ENCODE assay signal across 24 mouse cellular contexts in the genomic region with DNA sequence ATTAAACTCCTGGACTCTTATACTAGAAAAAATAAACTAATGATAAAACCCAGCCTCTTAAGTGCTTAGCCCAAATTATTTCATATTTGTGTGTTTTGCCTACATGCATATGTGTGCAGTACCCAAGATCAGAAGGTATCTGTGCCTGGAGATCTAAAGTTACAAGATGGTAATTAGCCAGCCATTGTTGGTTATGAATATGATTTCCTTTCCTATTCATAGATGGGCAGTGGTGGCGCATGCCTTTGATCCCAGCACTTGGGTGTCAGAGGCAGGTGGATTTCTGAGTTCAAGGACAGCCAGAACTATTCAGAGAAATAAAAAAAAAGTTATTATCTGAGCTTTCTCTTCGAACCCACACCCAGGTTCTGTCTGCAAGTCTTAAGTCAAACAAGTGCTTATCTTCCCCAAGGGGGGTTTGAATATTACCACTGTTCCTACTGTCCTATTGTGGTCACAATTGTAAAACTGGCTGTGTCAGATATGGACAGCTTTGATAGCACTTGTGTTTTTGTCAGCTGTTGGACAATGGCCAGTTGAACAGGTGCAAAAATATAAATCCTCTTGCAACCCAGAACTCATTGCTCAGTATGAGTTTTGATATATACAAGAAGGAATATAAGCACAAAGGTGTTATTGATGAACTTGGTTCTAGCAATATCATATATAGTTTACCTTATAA. TPM values are rescaled to one million over a fixed set of nuclear protein-coding genes. Genes with fewer than 3 reads are reported as not detected.
DNase-seq lines count a peak whose midpoint lies in the region; ATAC-seq and TF ChIP-seq lines count a peak whose summit lies in the region.
"Had no signal": no experiment of that assay in that cellular context is flagged by ENCODE, and none has a peak within 500 bp of the region (broad histone marks: within the 10 kb centered on the region; RNA-seq: fewer than 3 reads in every experiment).

No protein-coding gene starts in this region.

- no peaks in the 10 kb centered on the region for H3K27me3 ChIP-seq in liver, embryonic 11.5 days (replicated peaks; ENCODE audit: control insufficient read depth, insufficient read depth, low read length)
- H3K27me3 ChIP-seq in liver, embryonic 12.5 days (replicated peaks): no peaks in the 10 kb centered on the region
- H3K27me3 ChIP-seq in lung, postnatal 0 days (replicated peaks; ENCODE audit: insufficient read depth, low read length): no peaks in the 10 kb centered on the region
- H3K27me3 ChIP-seq: heart, embryonic 15.5 days; hindbrain, embryonic 15.5 days; intestine, embryonic 15.5 days; limb, embryonic 15.5 days; lung, embryonic 15.5 days had no signal

- ATAC-seq in liver, embryonic 11.5 days (replicated peaks; ENCODE audit: low FRiP score): peak; percentile 46
- ATAC-seq in liver, embryonic 12.5 days: peak; percentile 6; the same call in 1 of the 2 replicates
- peak; percentile 82 for ATAC-seq in megakaryocyte-erythroid progenitor cell, adult 5-6 weeks (replicated peaks; ENCODE audit: low FRiP score, low TSS enrichment, poor library complexity, severe bottlenecking)
- no peak for ATAC-seq in lung, postnatal 0 days
- ATAC-seq: intestine, embryonic 15.5 days had no signal

- peaks cover 63% of the 10 kb centered on the region for H3K36me3 ChIP-seq in liver, embryonic 11.5 days (ENCODE audit: control insufficient read depth, insufficient read depth, low read length)
- H3K36me3 ChIP-seq in liver, embryonic 12.5 days: peaks cover 100% of the 10 kb centered on the region
- peaks cover 44% of the 10 kb centered on the region for H3K36me3 ChIP-seq in lung, postnatal 0 days (ENCODE audit: insufficient read depth, low read length)

- no peak for TF ChIP-seq CTCF in lung, postnatal 0 days (IDR thresholded peaks at IDR 0.05)

- no peak for DNase-seq in liver, embryonic 11.5 days (ENCODE audit: low spot score)
- no peak for DNase-seq in liver
- peak; percentile 91 for DNase-seq in MEL-GATA-1-ER (ENCODE audit: extremely low read depth, low read depth)
- DNase-seq in thymus, postnatal 10 days (ENCODE audit: low spot score in 2 of 2): no peak
- DNase-seq in lung, postnatal 0 days (ENCODE audit: low spot score): no peak
- DNase-seq in layer of hippocampus, adult 18-20 months (ENCODE audit: low spot score in 2 of 2): no peak
- DNase-seq: adrenal gland, adult 2 months; B cell, adult 2 months; cerebellum, adult 8-10 months; heart, postnatal 36 days; kidney, adult 9 months; kidney, postnatal 36 days; lung, postnatal 4 days; thymus, adult 2 months had no signal

- peaks cover 15% of the 10 kb centered on the region for H3K4me1 ChIP-seq in liver, embryonic 11.5 days (replicated peaks; ENCODE audit: control insufficient read depth, insufficient read depth, low read length)
- peaks cover 43% of the 10 kb centered on the region for H3K4me1 ChIP-seq in liver, embryonic 12.5 days
- peaks cover 8% of the 10 kb centered on the region for H3K4me1 ChIP-seq in lung, postnatal 0 days (ENCODE audit: insufficient read depth, low read depth, low read length)

- no peak overlapping the region for H3K4me3 ChIP-seq in liver, embryonic 11.5 days (ENCODE audit: low read depth, low read length)
- H3K4me3 ChIP-seq in liver, embryonic 12.5 days: no peak overlapping the region
- H3K4me3 ChIP-seq in lung, postnatal 0 days (ENCODE audit: low read depth, low read length): no peak overlapping the region
- H3K4me3 ChIP-seq: forebrain, embryonic 10.5 days; heart, embryonic 15.5 days; hindbrain, embryonic 15.5 days; intestine, embryonic 15.5 days; limb, embryonic 15.5 days; lung, embryonic 15.5 days; midbrain, embryonic 10.5 days had no signal

- no peaks in the 10 kb centered on the region for H3K9me3 ChIP-seq in liver, embryonic 11.5 days (ENCODE audit: control insufficient read depth, low read length)
- H3K9me3 ChIP-seq in liver, embryonic 12.5 days (replicated peaks): no peaks in the 10 kb centered on the region
- H3K9me3 ChIP-seq in lung, postnatal 0 days (ENCODE audit: low read length): no peaks in the 10 kb centered on the region
- H3K9me3 ChIP-seq: forebrain, embryonic 10.5 days; heart, embryonic 15.5 days; hindbrain, embryonic 15.5 days; intestine, embryonic 15.5 days; limb, embryonic 15.5 days; lung, embryonic 15.5 days; midbrain, embryonic 10.5 days had no signal

- WGBS in liver, embryonic 11.5 days: 78% methylated on average over 2 of the region's 2 CpGs
- 62% methylated on average over 2 of the region's 2 CpGs for WGBS in liver, embryonic 12.5 days (ENCODE audit: insufficient replicate concordance)
- WGBS in lung, postnatal 0 days: 91% methylated on average over 2 of the region's 2 CpGs

- no peak overlapping the region for H3K9ac ChIP-seq in liver, embryonic 11.5 days (ENCODE audit: low read depth, low read length)
- H3K9ac ChIP-seq in liver, embryonic 12.5 days: no peak overlapping the region
- no peak overlapping the region for H3K9ac ChIP-seq in lung, postnatal 0 days (replicated peaks; ENCODE audit: low read depth)
- H3K9ac ChIP-seq: heart, embryonic 15.5 days; hindbrain, embryonic 15.5 days; intestine, embryonic 15.5 days; limb, embryonic 15.5 days; lung, embryonic 15.5 days had no signal

- no peak overlapping the region for H3K4me2 ChIP-seq in liver, embryonic 11.5 days
- H3K4me2 ChIP-seq in liver, embryonic 12.5 days: no peak overlapping the region
- no peak overlapping the region for H3K4me2 ChIP-seq in lung, postnatal 0 days (replicated peaks; ENCODE audit: low read depth, low read length)
- H3K4me2 ChIP-seq: heart, embryonic 15.5 days; hindbrain, embryonic 15.5 days; intestine, embryonic 15.5 days; limb, embryonic 15.5 days; lung, embryonic 15.5 days had no signal

- no peak for TF ChIP-seq EP300 in lung, postnatal 0 days (IDR thresholded peaks at IDR 0.05)

- no peak overlapping the region for H3K27ac ChIP-seq in liver, embryonic 11.5 days (ENCODE audit: low read depth, low read length)
- H3K27ac ChIP-seq in liver, embryonic 12.5 days: no peak overlapping the region
- H3K27ac ChIP-seq in lung, postnatal 0 days (ENCODE audit: low read length): no peak overlapping the region
- H3K27ac ChIP-seq: forebrain, embryonic 10.5 days; heart, embryonic 15.5 days; hindbrain, embryonic 15.5 days; intestine, embryonic 15.5 days; limb, embryonic 15.5 days; lung, embryonic 15.5 days; midbrain, embryonic 10.5 days; stomach, postnatal 0 days had no signal

RNA-seq across cellular contexts. Expression of gene 4931406C07Rik, which starts 5.9 kb away (rescaled TPM):
- 4.2 and 4.5 TPM in 2 replicates for polyA plus RNA-seq in liver, embryonic 11.5 days (2014; fragmentation: Nextera tagmentation; extraction: Ambion mirVana)
- 3.8 TPM in 2 replicates for polyA plus RNA-seq in liver, embryonic 12.5 days (2016; fragmentation: Nextera tagmentation; extraction: Ambion mirVana)
- 6.5 and 8.3 TPM in 2 replicates for total RNA-seq in megakaryocyte-erythroid progenitor cell, adult 5-6 weeks (2014; fragmentation: Nextera tagmentation)
- total RNA-seq in megakaryocyte-erythroid progenitor cell, adult 5-6 weeks (2017): 5.2 and 6.7 TPM in 2 replicates
- 8.7 and 11.0 TPM in 2 replicates for polyA plus RNA-seq in lung, postnatal 0 days (2015; fragmentation: Nextera tagmentation; extraction: Ambion mirVana)
- 10 to 100 TPM; 16.7 to 18.2 TPM for total RNA-seq in layer of hippocampus, adult 18-20 months (2021)

RNA-seq across cellular contexts. Expression of gene Taf1d, which starts 6.2 kb away (rescaled TPM):
- polyA plus RNA-seq in liver, embryonic 11.5 days (2014; fragmentation: Nextera tagmentation; extraction: Ambion mirVana): 95.1 and 110 TPM in 2 replicates
- polyA plus RNA-seq in liver, embryonic 12.5 days (2016; fragmentation: Nextera tagmentation; extraction: Ambion mirVana): 63.5 and 64.6 TPM in 2 replicates
- 439 and 454 TPM in 2 replicates for total RNA-seq in megakaryocyte-erythroid progenitor cell, adult 5-6 weeks (2014; fragmentation: Nextera tagmentation)
- 1,383 and 1,827 TPM in 2 replicates for total RNA-seq in megakaryocyte-erythroid progenitor cell, adult 5-6 weeks (2017)
- 34.9 and 35.3 TPM in 2 replicates for polyA plus RNA-seq in lung, postnatal 0 days (2015; fragmentation: Nextera tagmentation; extraction: Ambion mirVana)
- 10 to 100 TPM; 30.6 to 32.9 TPM for total RNA-seq in layer of hippocampus, adult 18-20 months (2021)

RNA-seq across cellular contexts. Expression of gene Med17, which starts 32.5 kb away (rescaled TPM):
- polyA plus RNA-seq in liver, embryonic 11.5 days (2014; fragmentation: Nextera tagmentation; extraction: Ambion mirVana): 41.9 and 47.3 TPM in 2 replicates
- polyA plus RNA-seq in liver, embryonic 12.5 days (2016; fragmentation: Nextera tagmentation; extraction: Ambion mirVana): 28.0 and 29.2 TPM in 2 replicates
- total RNA-seq in megakaryocyte-erythroid progenitor cell, adult 5-6 weeks (2014; fragmentation: Nextera tagmentation): 26.1 and 33.5 TPM in 2 replicates
- total RNA-seq in megakaryocyte-erythroid progenitor cell, adult 5-6 weeks (2017): 28.2 and 37.4 TPM in 2 replicates
- polyA plus RNA-seq in lung, postnatal 0 days (2015; fragmentation: Nextera tagmentation; extraction: Ambion mirVana): 23.2 TPM in 2 replicates
- total RNA-seq in layer of hippocampus, adult 18-20 months (2021): 10 to 100 TPM; 35.7 to 40.0 TPM

RNA-seq across cellular contexts. Expression of gene Cep295, which starts 45.4 kb away (rescaled TPM):
- 23.5 and 24.5 TPM in 2 replicates for polyA plus RNA-seq in liver, embryonic 11.5 days (2014; fragmentation: Nextera tagmentation; extraction: Ambion mirVana)
- polyA plus RNA-seq in liver, embryonic 12.5 days (2016; fragmentation: Nextera tagmentation; extraction: Ambion mirVana): 13.9 and 14.2 TPM in 2 replicates
- 71.0 and 86.0 TPM in 2 replicates for total RNA-seq in megakaryocyte-erythroid progenitor cell, adult 5-6 weeks (2014; fragmentation: Nextera tagmentation)
- total RNA-seq in megakaryocyte-erythroid progenitor cell, adult 5-6 weeks (2017): 45.3 and 66.4 TPM in 2 replicates
- polyA plus RNA-seq in lung, postnatal 0 days (2015; fragmentation: Nextera tagmentation; extraction: Ambion mirVana): 5.5 and 6.0 TPM in 2 replicates
- total RNA-seq in layer of hippocampus, adult 18-20 months (2021): 10 to 100 TPM; 18.5 to 21.1 TPM
